Mouse (Mus musculus) CH12.LX (cell line): ENCODE results near the gene Ager. TPM values are rescaled to one million over a fixed set of nuclear protein-coding genes. Genes with fewer than 3 reads are reported as not detected.
A peak's percentile ranks its signal among the peaks of the same experiment; 100 is the strongest.

Experiments
- DNase-seq: peaks from one replicate; pipeline ENCODE4 v3.0.0-alpha.2; 2013; ENCODE audit errors: extremely low read depth
- H3K27ac ChIP-seq: 2 replicates; pipeline ENCODE4 v1.5.1; 2012; ENCODE audit warnings: low read depth, mild to moderate bottlenecking, control low read depth, moderate library complexity; ENCODE audit not compliant: insufficient read depth
- H3K27me3 ChIP-seq: replicated peaks from 2 replicates; pipeline ENCODE3; 2012; ENCODE audit warnings: inconsistent platforms
- H3K36me3 ChIP-seq, 2 experiments: replicated peaks in 1 of 2; 2 replicates each; pipeline versions ENCODE3 to v1.6.1; 2012; ENCODE audit warnings: inconsistent platforms in 1 of 2, low read length in 1 of 2, mild to moderate bottlenecking in 1 of 2, mixed read lengths in 1 of 2, moderate library complexity in 1 of 2; ENCODE audit not compliant: control insufficient read depth in 1 of 2, insufficient read depth in 1 of 2
- H3K4me1 ChIP-seq, 2 experiments: 2 replicates each; pipeline ENCODE4 v1.6.1; 2012; ENCODE audit warnings: inconsistent platforms in 1 of 2, moderate library complexity in 1 of 2; ENCODE audit not compliant: insufficient read depth in 2 of 2, control insufficient read depth in 1 of 2
- H3K4me2 ChIP-seq: 2 replicates; pipeline ENCODE4 v1.6.1; 2012; ENCODE audit warnings: low read depth, mild to moderate bottlenecking, control low read depth; ENCODE audit not compliant: poor library complexity, insufficient read depth, severe bottlenecking
- H3K4me3 ChIP-seq, 3 experiments: fragments of 150-350 bp in 1 of 3; sonication (generic) in 1 of 3; replicated peaks in 1 of 3; 2 replicates each; pipeline versions ENCODE3 to v1.5.1; 2011 to 2012; ENCODE audit warnings: low read depth in 2 of 3, low read length in 2 of 3, mild to moderate bottlenecking in 2 of 3, moderate library complexity in 2 of 3, control low read depth in 1 of 3, improper control_type of control experiment in 1 of 3, inconsistent platforms in 1 of 3, mixed read lengths in 1 of 3; ENCODE audit not compliant: poor library complexity in 1 of 3
- H3K79me2 ChIP-seq: replicated peaks from 2 replicates; pipeline ENCODE4 v1.6.1; 2012; ENCODE audit warnings: mild to moderate bottlenecking, moderate library complexity; ENCODE audit not compliant: control insufficient read depth, poor library complexity, insufficient read depth, severe bottlenecking; ENCODE audit errors: extremely low read depth
- H3K9ac ChIP-seq: 2 replicates; pipeline ENCODE4 v1.6.1; 2012; ENCODE audit warnings: low read depth, mild to moderate bottlenecking, control low read depth, moderate library complexity; ENCODE audit not compliant: insufficient read depth
- H3K9me3 ChIP-seq: replicated peaks from 2 replicates; pipeline ENCODE3; 2012; ENCODE audit warnings: low read length, inconsistent platforms, mixed read lengths
- BHLHE40 ChIP-seq: IDR thresholded peaks from 2 replicates; pipeline ENCODE4 v1.6.1; 2011; ENCODE audit warnings: mild to moderate bottlenecking, low read depth, low read length, improper control_type of control experiment
- ELF1 ChIP-seq: IDR thresholded peaks from 2 replicates; pipeline ENCODE4 v1.6.1; 2014; ENCODE audit warnings: low read depth, mild to moderate bottlenecking, inconsistent platforms, low read length, improper control_type of control experiment
- ETS1 ChIP-seq: conservative IDR thresholded peaks from 2 replicates; pipeline ENCODE4 v1.6.1; 2012; ENCODE audit warnings: low read depth, mild to moderate bottlenecking, inconsistent platforms, low read length, improper control_type of control experiment, moderate library complexity
- GABPA ChIP-seq: IDR thresholded peaks from 2 replicates; pipeline ENCODE4 v1.6.1; 2012; ENCODE audit warnings: low read depth, low read length, improper control_type of control experiment, inconsistent platforms; ENCODE audit not compliant: insufficient replicate concordance
- HCFC1 ChIP-seq: IDR thresholded peaks from 2 replicates; pipeline ENCODE4 v1.6.1; 2012; ENCODE audit warnings: low read depth, mild to moderate bottlenecking, inconsistent platforms, low read length, improper control_type of control experiment
- IRF4 ChIP-seq: IDR thresholded peaks from 2 replicates; pipeline ENCODE4 v1.6.1; 2014; ENCODE audit warnings: low read depth, mild to moderate bottlenecking, inconsistent platforms, low read length, improper control_type of control experiment
- JUND ChIP-seq: conservative IDR thresholded peaks from 2 replicates; pipeline ENCODE4 v1.6.1; 2011; ENCODE audit warnings: low read depth, low read length, improper control_type of control experiment
- KAT2A ChIP-seq: IDR thresholded peaks from 2 replicates; pipeline ENCODE4 v1.6.1; 2012; ENCODE audit warnings: low read length, improper control_type of control experiment, inconsistent platforms; ENCODE audit not compliant: insufficient replicate concordance
- MAFK ChIP-seq: IDR thresholded peaks from 2 replicates; pipeline ENCODE4 v1.6.1; 2011; ENCODE audit warnings: low read length, improper control_type of control experiment; ENCODE audit not compliant: insufficient replicate concordance
- MAX ChIP-seq: IDR thresholded peaks from 2 replicates; pipeline ENCODE4 v1.6.1; 2011; ENCODE audit warnings: low read length, improper control_type of control experiment
- NELFE ChIP-seq: IDR thresholded peaks from 2 replicates; pipeline ENCODE4 v1.6.1; 2011; ENCODE audit warnings: low read depth, low read length, improper control_type of control experiment
- PAX5 ChIP-seq: IDR thresholded peaks from 2 replicates; pipeline ENCODE4 v1.6.1; 2012; ENCODE audit warnings: low read length, inconsistent platforms, mixed read lengths
- POLR2AphosphoS2 ChIP-seq: IDR thresholded peaks from 2 replicates; pipeline ENCODE4 v1.6.1; 2011; ENCODE audit warnings: low read depth, low read length, improper control_type of control experiment
- SIN3A ChIP-seq: IDR thresholded peaks from 2 replicates; pipeline ENCODE4 v1.6.1; 2012; ENCODE audit warnings: low read length, improper control_type of control experiment, inconsistent platforms
- SMC3 ChIP-seq: IDR thresholded peaks from 2 replicates; pipeline ENCODE4 v1.6.1; 2011; ENCODE audit warnings: low read depth, low read length, improper control_type of control experiment
- TBP ChIP-seq: conservative IDR thresholded peaks from 2 replicates; pipeline ENCODE4 v1.6.1; 2011; ENCODE audit warnings: low read depth, low read length, improper control_type of control experiment
- ZNF384 ChIP-seq: IDR thresholded peaks from 2 replicates; pipeline ENCODE4 v1.6.1; 2012; ENCODE audit warnings: low read depth, low read length, improper control_type of control experiment, inconsistent platforms
- dilution Hi-C: fragments of 300-500 bp; cut with MboI; formaldehyde crosslinking; loops from 2 replicates; pipeline ENCODE4 v1.14.3; 2020; ENCODE audit warnings: low sequenced_read_pairs; ENCODE audit not compliant: extremely low pct_unique_long_range_greater_than_20kb, extremely low pct_ligation_motif_present
- in situ Hi-C: fragments of 300-500 bp; cut with MboI; formaldehyde crosslinking; loops from 3 replicates; pipeline ENCODE4 v1.14.3; 2019; ENCODE audit warnings: low sequenced_read_pairs, low pct_ligation_motif_present, low pct_unique_long_range_greater_than_20kb, mixed read lengths
- polyA plus RNA-seq: library from polyadenylated mRNA; unstranded; fragments of >175 nt; gene quantifications from 2 replicates; pipeline ENCODE4 v1.2.1, GENCODE M21; 2012; ENCODE audit warnings: low read depth; ENCODE audit not compliant: insufficient read length
- total RNA-seq, 2 experiments: library from RNA; depleted of rRNA; stranded (reverse); fragments of 300-350 nt in 1 of 2; fragments of >200 nt in 1 of 2; gene quantifications; 2 replicates each; pipeline ENCODE4 v1.2.3; 2012 to 2014

Ager gene
- total and polyA plus RNA-seq, 3 experiments: 0.55 to 3.5 (median 0.81) TPM

- TF ChIP-seq JUND: no peak
- no peak for TF ChIP-seq MAFK
- TF ChIP-seq ETS1: no peak
- peak; percentile 45; the same call in 1 of the 2 replicates for TF ChIP-seq IRF4
These were observed 5.7 kb upstream of the Ager start (continued) for GRCm38 (mm10) chr17:34591994-34592375.

- dilution Hi-C loops: no loop called here
- no peaks in the 10 kb centered on the region; the same call in 1 of the 2 replicates for H3K79me2 ChIP-seq
- peak overlapping the region; percentile 65 for H3K4me2 ChIP-seq
- peaks cover 8 to 46% of the 10 kb centered on the region in 2 experiments; a peak in 2 of 4 replicates for H3K4me1 ChIP-seq
- peak overlapping the region; percentile 95 for H3K9ac ChIP-seq
- TF ChIP-seq POLR2AphosphoS2 (no peak), SIN3A (peak; percentile 57; the same call in 1 of the 2 replicates)
- TF ChIP-seq, all 38 proteins: peak for 1
- H3K27me3 ChIP-seq: no peaks in the 10 kb centered on the region
- no peak overlapping the region for H3K27ac ChIP-seq
- H3K4me3 ChIP-seq: peak overlapping the region; percentile 40 to 82 (median 63)
- no peaks in the 10 kb centered on the region for H3K9me3 ChIP-seq
- DNase-seq: no peak
- in situ Hi-C loops: no loop called here
- peaks cover 16 to 36% of the 10 kb centered on the region in 2 experiments for H3K36me3 ChIP-seq
These were observed 4.8 kb upstream of the Ager start for GRCm38 (mm10) chr17:34592581-34593549.

- Histone ChIP-seq H3K9me3 (no peaks in the 10 kb centered on the region), H3K4me1 (peaks cover 8 to 40% of the 10 kb centered on the region in 2 experiments; a peak in 2 of 4 replicates), H3K27ac (no peak overlapping the region), H3K79me2 (no peaks in the 10 kb centered on the region; the same call in 1 of the 2 replicates), H3K9ac (no peak overlapping the region), H3K36me3 (peaks cover 16 to 39% of the 10 kb centered on the region in 2 experiments), H3K4me2 (no peak overlapping the region), H3K27me3 (no peaks in the 10 kb centered on the region), H3K4me3 (no peak overlapping the region)
- dilution Hi-C loops (no loop called here), in situ Hi-C loops (no loop called here)
- no peak for DNase-seq
- TF ChIP-seq ETS1 (no peak), ELF1 (no peak), TBP (no peak), MAX (no peak), SIN3A (no peak), POLR2AphosphoS2 (no peak), KAT2A (no peak), SMC3 (no peak), BHLHE40 (no peak), NELFE (no peak), GABPA (no peak), ZNF384 (no peak), HCFC1 (no peak), PAX5 (no peak)
These were observed 3.7 kb upstream of the Ager start for GRCm38 (mm10) chr17:34593752-34594525.
